Mouse (Mus musculus) heart, adult 9 months (tissue): ENCODE results near the gene Dscam.

Source experiments
- DNase-seq, 2 experiments: peaks; one replicate each; pipeline ENCODE4 v3.0.0; 2022; ENCODE audit warnings: low spot score in 2 of 2

Dscam gene

DNA sequence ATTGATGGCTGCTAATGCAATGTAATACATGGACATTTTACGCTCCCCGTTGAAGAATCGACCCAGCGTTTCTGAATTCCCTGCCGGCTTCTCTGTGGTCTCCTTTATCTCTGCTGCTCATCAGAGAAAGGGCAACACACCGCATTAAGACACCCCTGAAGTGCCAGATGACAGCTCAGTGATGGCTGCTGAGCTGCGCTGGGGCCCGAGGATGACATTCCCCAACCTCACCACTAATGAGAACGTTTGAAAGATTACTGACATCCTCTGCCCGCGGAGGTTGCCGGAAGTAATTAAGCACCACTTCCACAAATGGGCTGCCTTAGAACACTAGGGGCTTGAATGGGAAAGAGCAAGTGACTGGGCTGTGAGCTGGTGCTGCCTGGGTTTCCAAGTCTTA, 409.3 kb downstream of the Dscam start:
- DNase-seq = no peak

DNA sequence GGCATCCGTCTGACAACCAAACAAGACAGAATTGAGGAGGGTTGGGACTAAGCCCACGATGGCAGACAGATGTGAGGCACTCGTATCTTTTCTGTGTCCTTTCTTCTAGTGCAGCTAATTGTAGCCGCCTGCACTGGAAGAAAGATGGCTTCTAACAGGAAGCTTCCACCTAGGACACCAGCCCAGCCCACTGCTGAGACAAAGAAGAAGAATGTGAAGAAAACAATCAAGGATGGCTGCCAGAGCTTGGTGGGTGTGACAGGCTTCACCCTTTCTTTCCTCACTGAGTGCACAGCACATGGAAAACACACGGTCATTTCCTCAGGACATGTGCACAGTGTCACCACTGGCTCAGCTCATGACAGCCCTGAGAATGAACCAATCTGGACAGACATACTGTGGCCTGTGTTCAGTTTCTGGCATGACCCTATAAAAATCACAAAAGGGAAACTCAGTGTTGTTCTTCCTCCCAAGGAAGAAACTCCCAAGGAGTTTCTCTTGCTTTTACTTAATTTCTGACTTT, 411.4 kb downstream of the Dscam start:
- no peak for DNase-seq

DNA sequence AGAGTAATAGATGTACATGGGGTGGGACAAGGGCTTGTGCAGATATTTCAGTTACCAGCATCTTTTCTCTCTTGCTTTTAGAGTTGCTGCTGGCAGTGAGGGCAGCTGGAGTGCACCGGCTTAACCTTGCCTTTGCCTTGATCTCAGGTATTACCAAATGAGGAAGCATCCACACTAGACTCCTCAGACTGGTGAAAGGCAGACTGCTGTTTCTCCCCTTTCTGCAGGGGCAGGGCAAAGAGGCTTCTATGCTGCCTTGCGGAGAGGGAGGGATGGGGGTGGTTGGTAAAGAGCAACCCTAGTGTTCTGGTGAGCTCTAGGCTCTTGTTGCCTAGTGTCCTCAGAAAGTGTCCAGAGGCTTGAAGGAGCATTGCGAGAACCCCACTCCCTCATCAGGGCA, 412.2 kb downstream of the Dscam start:
- no peak for DNase-seq

DNA sequence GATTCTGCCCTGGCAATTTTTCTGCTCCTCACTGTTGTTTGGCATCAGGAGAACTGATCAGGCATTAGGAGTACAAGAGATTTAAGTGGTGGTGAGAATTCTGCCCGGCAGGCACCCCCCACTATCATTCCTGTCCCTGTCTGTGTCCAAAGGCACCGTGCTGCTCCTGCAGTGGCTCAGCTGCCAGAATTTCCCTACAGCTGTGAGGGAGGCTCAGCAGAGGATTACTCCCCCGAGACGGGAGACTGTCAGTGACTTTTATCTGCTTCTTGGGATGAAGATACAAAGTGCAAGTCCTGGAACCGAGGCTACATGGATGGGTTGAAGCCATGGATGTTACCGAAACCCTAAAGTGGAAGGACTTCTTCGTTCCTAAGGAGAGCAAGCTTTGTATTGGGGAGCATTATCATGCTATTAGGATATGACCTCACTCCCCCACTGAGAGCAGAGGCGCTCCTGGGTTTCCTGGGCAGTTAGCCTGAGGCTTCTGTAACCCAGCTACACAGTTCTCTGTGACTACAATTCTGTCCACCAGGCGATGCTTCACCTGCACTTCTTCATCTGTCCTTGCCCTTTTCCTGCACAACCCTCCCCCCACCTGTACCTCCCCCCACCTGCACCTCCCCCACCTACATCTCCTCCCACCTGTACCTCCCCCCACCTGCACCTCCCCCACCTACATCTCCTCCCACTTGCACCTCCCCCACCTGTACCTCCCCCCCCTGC, 412.8 kb downstream of the Dscam start:
- no peak for DNase-seq

DNA sequence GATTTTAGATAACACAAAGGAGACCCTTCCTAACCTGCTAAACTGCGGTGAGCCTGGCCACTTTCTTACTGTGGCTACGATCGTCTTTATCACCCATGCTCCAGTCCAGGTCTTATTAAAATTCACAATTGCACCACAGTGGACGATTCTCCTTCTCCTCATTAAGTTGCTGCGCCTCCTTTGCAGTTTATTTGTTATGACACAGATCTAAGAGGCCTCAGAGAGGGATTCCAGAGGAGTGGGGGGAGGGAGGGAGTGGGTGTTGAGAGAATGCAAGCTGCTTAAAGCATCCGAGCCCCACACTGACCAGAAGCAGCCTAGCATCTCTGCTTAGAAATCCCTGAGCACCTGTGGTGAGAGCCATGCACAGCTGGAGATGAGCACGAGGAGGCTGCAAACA, 413.6 kb downstream of the Dscam start:
- DNase-seq = no peak

DNA sequence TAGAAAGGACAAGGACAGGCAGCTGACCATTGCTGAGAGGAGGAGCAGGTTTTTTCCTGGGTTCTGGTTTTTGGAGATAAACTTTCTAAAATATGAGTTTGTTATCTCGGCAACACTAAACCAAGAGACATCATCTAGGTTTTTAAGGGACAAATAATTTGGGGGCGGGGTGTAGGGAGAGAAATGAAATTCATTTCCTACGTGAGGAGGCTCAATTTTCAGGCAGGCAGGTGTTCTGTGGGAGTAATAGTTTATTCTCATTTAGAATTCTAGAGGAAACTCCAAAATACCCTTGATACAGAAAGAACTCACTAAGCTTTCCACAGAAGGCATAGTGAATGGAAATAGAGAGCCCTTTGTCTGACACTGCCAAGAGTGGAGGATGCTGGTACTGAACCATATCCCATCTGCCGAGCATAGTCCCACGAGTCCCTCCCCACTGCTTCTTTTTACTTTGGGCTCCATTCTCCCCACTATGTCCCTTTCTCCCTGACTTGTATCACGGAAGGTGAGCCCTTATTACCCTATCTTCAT, 415.5 kb downstream of the Dscam start:
- no peak for DNase-seq

DNA sequence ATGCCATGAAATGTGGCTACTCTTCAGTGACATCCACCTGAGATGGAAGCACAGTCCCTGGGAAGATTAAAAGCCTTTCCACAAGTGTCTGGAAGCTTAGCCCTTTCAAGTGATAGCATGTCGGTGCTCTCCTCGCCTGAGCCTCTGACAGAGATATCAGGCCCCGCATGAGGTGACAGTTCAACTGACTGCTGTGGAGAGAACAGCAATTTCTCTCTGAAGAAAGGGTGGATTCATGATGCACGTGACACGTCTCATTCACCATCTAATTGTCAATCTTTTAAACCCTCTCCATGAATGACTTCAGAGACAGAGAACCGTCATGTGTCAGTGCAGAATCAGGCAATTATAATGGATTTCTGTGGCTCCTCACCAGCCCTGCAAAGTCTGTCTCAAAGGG, 416.2 kb downstream of the Dscam start:
- no peak for DNase-seq

DNA sequence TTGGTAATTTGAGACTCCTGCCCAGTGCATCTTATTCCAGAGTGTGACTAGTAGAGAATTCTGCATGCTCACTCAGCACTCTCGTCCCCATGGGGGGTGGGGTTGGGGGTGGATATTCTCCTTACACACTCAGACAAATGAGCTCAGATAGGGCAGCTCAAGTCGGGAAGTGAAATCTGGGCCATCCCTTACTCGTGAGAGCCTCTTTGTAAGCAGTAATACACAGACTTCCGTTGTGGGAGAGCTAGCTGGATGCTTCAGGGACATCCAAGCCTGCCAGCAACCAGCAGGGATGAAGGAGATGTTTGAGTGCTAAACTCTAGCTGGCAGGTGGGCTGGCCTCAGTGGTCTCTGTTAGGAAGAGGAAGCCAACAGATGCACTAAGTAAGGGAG, 416.8 kb downstream of the Dscam start:
- no peak for DNase-seq

DNA sequence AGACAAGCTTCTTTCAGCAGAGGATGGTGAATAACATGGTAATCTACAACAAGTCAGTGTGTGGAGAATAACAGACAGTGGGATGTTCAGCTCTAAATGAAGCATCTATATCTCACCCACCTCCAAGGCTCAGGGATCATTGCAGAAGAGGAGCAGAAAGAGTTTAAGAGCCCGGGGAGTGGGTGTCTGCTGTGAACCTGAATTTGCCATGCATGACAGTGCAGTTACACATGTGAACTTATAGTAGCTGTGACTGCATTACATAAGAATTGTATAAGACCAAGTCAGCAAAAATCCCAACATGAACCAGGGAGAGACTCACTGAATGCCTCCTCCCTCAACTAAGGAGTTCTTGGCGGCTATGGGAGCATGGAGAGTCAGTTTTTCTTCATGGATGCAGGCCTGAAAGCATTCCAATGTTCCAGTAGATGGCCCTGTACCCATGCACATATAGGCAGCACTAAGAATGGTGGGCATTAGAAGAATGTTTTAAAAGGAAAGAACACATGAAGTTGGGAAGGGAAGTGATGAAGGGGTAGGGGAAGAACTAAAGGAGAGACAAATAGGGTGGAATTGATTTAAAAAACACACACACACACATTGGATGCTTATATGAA, 417.3 kb downstream of the Dscam start:
- DNase-seq = no peak

DNA sequence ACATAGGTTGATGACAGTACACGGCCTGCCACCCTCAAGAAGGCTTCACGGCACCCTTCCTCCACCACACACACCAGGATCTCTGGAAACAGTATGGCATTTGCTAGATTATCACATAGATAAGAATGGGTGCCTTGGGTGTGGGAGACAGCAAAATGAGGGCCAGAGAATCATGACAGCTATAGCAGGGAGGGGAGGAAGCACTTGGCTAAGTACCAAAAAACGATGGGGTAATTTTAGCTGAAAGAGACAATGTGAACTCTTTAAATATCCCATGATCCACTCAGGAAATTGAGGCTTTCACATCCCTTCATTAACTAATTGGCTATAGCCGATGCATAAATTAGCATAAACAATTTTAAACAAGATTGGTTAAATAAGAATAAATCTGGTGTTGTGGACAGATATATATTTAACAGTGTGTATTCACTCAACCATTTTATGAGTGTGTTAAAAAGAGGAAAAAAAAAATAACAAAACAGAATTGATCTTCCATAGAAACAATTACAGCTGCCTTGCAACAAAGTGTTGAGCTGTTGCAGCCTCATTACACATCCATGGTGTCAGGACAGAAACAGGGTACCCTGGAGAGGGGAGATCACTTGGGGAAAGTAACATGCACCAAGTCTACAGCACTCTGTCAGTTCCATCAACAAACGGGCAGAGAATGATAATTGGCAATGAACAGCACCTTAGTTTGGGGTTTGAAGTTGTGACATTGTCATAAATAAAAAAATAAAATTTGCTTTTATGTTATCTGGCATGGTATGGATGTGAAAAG, 427.9 kb downstream of the Dscam start:
- DNase-seq = no peak

DNA sequence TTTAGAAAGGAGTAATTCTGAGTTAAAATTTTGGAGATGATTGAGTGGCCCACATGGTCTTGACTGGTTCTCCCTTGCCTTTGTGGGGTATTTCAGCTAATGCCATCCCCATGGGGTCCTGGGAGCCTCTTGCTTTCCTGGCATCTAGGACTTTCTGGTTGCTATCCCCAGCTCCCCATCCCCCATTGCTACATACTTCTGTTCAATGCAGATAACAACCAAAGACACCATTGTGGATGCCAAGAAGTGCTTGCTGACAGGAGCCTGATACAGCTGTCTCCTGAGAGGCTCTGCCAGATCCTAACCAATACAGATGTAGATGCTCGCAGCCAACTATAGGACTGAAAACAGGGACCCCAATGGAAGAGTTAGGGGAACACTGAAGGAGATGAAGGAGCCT, 429.2 kb downstream of the Dscam start:
- no peak for DNase-seq

DNA sequence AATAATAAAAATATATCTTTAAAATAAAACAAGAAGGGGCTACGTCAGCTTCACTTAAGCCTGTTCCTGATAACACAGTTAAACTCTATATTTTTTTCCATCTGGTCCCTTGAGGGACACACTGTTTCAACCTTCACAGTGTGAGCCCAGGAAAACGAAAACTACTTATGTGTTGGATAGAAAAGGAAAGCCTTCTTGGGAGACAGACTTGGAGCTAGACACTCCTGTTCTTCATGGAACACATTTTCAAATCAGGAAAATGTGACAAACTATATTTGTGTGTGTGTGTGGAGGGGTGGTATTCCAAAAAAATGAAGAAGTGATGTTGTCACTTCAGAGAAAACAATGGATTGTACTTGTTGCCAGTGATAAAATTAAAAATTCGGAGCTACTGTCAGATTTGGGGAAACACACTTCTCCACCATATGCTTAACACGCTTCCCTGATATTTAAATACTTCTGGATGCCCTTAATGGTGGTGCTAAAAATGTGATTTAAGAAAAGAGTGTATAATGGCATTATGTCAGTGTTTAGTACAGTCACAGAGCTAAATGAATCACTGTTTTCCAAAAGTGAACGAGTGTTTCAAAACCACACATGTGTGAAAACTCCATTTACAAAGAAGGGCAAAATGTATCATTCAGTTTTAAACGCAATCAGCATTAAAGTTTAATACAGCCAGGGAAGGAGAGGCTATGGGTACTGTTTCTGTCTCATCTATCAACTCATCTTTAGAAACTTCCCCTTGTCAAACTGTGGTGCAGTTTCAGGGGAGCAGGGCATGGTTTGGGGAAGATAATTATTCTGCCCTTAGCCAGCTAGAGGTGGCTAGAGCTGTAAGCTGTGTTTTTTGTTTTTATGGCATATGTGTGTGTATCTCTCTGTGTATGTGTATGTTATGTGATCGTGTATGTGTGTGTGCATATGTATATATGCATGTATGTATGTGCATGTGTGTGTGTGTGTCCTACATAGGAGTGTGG, 430.2 kb downstream of the Dscam start:
- DNase-seq = no peak

DNA sequence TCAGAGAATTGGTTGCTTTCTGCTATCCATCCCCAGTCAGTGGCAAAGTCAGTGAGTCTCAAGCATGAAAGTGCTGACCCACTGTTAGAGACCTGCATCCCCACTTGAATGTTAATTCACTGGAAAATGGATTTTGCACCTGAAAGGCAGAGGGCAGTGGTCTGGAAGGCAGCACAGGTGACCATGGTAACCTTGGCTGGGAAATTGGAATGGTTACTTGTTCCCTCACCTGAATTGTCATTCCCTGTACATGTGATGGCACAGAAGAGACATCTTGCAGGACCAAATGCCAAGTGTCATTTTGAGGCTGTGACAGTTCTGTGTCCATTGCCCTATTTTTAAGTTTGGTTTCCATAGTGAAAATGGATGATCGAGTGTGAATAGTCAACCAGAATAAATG, 434.1 kb downstream of the Dscam start:
- DNase-seq = no peak

DNA sequence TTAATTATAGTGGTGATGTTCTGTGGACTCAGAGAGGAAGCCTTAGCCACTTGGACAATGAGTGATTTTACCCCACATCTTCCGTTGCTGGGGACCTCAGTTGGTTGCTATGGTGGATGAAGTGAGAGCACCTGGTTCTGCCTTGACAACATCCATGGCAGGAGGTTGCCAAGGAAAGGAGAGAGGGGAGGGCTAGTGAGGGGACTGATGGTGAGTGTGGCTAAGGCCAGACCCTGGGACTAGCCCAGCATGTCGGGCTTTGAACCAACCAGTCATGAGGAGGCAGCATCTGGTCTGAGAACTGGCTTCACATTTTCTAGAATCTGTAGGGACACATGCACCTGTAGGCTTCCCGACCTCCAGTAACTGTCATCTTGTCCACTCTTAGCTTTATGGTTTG, 439.7 kb downstream of the Dscam start:
- DNase-seq = no peak

DNA sequence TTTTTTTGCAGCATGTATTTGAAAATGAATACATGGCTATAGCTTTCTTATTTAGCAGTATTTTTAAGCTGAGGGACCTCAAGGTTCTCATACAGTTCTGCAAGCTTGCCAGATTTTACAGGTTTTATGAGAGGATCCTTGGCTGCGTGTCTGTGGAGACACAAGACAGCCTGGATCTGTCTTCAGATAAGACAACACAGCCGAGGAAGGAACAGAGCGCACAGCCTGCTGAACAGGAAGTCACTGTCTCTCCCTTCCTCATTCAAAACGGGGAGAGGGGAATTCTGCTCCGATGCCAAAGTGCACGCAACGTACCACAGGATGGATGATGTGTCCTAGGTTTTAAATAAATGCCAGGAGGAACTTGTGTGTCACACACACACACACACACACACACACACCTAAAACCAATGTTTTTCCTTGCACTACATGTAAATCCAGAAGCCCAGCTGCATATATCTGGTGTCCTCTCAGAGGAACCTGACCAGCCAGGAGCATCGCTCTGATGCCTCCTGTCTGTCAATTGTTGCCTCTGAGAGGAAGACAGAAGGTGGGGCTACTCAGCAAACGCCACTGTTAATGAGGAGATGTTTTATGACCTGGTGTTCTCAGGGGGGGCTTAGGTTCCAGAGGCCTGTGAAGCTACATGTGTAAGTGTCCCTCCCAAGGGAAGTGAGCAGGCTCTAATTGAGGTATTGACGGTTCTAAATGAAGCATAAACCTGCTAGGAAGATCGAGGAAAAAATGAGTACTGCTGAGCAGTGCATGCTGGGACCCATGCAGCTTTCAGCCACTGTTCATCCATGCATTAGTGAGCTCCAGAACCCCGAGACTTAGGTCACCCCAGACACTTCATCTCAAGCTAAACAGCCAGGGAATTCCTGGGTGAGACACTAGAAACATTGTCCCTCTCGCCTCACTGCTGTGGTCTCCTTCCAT, 442.4 kb downstream of the Dscam start:
- DNase-seq = no peak

DNA sequence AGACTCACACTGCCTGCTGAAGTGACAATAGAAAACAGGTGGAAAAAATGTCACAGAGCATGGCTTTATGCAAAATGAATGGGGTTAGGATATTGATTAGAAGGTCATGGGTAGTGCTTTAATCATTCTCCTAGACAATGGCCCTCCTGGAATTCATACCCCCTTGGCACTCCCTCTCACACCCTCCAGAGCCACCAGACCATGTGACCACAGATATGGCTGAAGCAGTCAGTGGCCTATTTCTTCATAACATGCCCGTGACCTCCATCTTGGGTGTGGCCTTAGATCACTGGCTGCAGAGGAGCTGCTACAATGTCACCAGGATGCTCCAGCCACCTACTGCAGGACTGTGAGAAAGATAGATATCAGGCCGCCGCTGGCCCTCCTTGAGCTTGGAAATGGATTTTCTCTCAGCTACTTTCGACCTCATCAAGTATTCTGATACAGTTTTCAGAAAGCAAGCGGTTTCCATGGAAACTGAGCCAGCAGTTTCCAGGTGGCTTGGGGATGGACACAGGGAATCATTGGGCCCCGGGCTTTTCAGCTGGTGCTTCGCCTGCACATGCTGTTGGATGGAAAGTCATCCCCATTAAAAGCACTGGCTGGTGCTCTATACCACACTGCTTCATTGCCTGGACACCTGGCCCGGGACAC, 445.4 kb downstream of the Dscam start:
- DNase-seq = no peak

DNA sequence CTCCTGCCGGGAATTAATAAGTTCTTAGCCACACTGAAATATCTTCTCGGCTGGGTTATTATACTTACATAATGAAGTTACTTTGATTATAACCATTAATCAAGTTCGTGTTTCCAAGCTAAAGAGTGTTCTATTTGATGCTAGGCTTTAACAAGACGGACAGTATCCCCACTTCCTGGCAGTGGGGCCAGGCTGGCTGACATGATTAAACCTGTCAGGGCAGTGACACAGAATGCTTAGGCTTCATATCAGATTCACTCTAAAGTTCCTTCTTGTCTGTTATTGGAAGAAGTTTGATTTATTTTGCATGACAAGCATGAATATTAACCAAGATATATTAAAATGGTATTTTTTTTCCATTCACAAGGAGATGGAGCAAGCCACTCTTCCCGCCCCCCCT, 446.0 kb downstream of the Dscam start:
- DNase-seq = no peak

DNA sequence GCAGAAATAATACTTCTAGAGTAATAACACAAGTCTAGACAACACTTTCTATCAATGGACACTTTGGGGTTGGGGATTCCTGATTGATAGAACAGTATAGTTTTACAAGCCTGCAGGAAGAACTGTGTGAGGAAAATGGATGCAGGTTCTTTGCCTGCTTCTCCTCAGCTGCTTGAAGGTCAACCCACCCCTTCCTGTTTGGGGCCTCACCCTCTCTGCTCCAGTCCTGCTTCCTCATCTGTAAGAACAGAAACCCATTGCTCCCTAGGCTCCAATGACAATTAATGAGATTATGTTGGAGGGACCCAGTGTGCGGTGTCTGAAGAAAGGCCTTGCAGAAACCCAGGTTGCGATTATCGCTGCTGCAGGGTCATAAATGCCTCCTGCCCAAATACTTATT, 446.4 kb downstream of the Dscam start:
- DNase-seq = no peak

DNA sequence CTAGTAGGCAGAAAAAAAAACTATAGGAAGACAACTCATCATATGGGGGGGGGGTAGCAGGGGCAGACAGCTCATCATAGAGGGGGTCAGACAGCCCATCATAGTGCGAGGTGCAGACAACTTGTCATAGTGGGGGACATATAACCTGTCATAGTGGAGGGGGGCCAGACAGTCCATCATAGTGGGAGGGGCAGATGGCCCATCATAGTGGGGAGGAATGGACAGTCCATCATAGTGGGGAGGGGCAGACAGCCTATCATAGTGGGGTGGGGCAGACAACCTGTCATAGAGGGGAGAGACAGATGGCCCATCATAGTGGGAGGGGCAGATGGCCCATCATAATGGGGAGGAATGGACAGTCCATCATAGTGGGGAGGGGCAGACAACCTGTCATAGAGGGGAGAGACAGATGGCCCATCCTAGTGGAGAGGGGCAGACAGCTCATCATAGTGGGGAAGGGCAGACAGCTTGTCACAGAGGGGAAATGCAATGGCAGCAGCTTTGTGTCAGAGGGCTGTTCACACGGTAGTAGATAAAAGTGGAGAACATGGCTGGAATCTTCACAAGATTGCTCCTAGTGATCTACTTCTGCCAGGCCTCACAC, 447.4 kb downstream of the Dscam start:
- DNase-seq = no peak
